Mouse (Mus musculus) CD4-positive naive resting alpha-beta T cell, adult 76 days (primary cell): ENCODE measurements around the gene Prss37. TPM values are rescaled to one million over a fixed set of nuclear protein-coding genes. Genes with fewer than 3 reads are reported as not detected.

Experiments used
- total RNA-seq: library from RNA; stranded (reverse); gene quantifications from one replicate; pipeline ENCODE4 v1.2.4, GENCODE M21; 2023

Prss37 gene
- not detected for total RNA-seq

GRCm38 (mm10) chr6:40519408-40519807 is at the start of gene Prss37:
Gene Prss37, minus strand, starts transcription at chr6:40519508.

GRCm38 (mm10) chr6:40554950-40555349 is 35.6 kb upstream of the Prss37 start, which contains the start of gene Olfr461:
Gene Olfr461, minus strand, starts transcription at chr6:40555050.

GRCm38 (mm10) chr6:40493229-40493628 is 26.1 kb downstream of the Prss37 start, which contains the start of gene Tas2r108:
Gene Tas2r108, plus strand, starts transcription at chr6:40493529.

GRCm38 (mm10) chr6:40490933-40491332 is 28.4 kb downstream of the Prss37 start, which contains the start of gene Tas2r137:
Gene Tas2r137, plus strand, starts transcription at chr6:40491233.

GRCm38 (mm10) chr6:40470916-40471719 is 48.2 kb downstream of the Prss37 start, which contains the start of gene Ssbp1:
Gene Ssbp1, plus strand, starts transcription at chr6:40471352.

Other genes starting within 250 kb of the Prss37 start
- 43.2 TPM for gene Agk, start 194.3 kb downstream of the Prss37 start, total RNA-seq
- 17.9 TPM for gene E330009J07Rik, start 83.4 kb downstream of the Prss37 start, total RNA-seq
- not detected for gene Wee2, start 80.4 kb downstream of the Prss37 start, total RNA-seq
- 59.5 TPM for gene Ssbp1, start 48.2 kb downstream of the Prss37 start, total RNA-seq
- not detected for gene Tas2r137, start 28.3 kb downstream of the Prss37 start, total RNA-seq
- gene Tas2r108, start 26.0 kb downstream of the Prss37 start, total RNA-seq = not detected
- gene Olfr461, start 35.5 kb upstream of the Prss37 start, total RNA-seq = not detected
- not detected for gene Olfr460, start 50.0 kb upstream of the Prss37 start, total RNA-seq
- 0.64 TPM for gene Clec5a, start 66.3 kb upstream of the Prss37 start, total RNA-seq
- gene Tas2r138, start 93.8 kb upstream of the Prss37 start, total RNA-seq = not detected
- gene Mgam, start 109.3 kb upstream of the Prss37 start, total RNA-seq = 0.59 TPM